Mouse (Mus musculus) left cerebral cortex, postnatal 36 days (tissue): ENCODE results near the gene Galns. TPM values are rescaled to one million over a fixed set of nuclear protein-coding genes. Genes with fewer than 3 reads are reported as not detected.

Source experiments
- DNase-seq, 2 experiments: peaks; one replicate each; pipeline ENCODE4 v3.0.0; 2021 to 2022; ENCODE audit warnings: low spot score in 2 of 2, mixed read lengths in 1 of 2
- intact Hi-C: fragments of 180-260 bp; cut with DNase I; formaldehyde crosslinking; loops from one replicate; pipeline ENCODE4 v1.15.1; 2025
- total RNA-seq, 2 experiments: library from RNA; stranded (reverse); gene quantifications; 2 replicates each; pipeline ENCODE4 v1.2.3; 2021

The Galns gene
- total RNA-seq, 2 experiments from 2014 or later: 8.8 to 9.2 TPM

DNA sequence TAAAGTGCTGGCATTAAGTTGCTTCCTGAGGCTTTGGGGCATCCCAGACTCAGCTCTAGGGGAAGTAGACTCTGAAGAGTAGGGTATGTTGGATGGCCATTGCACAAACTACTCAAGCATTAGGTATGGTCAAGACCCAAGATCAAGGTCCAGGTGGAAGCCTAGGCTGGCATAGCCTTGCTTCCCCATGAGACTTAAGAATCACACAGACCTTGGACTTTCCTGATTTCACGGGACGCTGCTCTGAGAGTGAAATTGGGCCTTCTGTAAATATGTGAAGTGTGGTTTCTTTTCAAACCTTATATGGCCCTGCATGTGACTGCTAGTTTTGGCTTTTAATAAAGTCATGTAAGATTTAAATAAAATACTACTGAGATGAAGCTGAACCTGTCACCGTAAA is 38.5 kb downstream of the Galns start:
- intact Hi-C loops: no loop called here
- DNase-seq: no peak

DNA sequence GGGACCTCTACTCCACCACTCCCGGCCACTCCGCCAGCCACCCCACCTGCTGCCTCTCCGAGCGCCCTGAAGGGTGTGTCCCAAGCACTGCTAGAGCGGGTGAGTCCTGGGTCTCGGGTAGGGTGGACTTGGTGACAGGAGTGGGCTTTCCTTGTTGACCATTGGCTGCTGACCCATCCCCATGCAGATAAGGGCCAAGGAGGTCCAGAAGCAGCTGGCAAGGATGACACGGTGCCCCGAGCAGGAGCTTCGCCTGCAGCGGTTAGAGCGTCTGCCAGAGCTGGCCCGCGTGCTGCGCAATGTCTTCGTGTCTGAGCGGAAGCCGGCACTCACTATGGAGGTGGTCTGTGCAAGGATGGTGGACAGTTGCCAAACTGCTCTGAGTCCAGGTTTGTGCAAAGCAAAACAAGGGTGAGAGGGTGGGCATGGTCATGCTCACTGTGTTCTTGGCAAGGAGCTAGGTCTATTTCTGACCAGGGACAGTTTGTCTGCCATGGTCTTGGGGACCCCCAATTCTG is 39.5 kb downstream of the Galns start:
- intact Hi-C loops: no loop called here
- no peak for DNase-seq

DNA sequence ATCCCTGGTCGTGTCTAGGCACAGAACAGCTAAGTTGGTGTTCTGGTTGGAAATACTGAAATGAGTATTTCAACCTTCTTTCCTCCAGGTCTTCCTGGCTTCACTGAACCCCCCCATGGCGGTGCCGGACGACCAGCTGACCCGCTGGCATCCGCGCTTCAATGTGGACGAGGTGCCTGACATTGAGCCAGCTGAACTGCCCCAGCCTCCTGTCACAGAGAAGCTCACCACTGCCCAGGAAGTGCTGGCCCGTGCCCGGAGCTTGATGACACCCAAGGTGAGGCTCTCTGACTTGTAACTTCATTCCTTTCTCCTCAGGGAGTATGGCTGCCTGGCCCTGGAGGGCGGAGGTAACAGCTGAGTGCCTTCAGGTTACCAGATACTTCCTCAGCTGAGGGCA is 40.1 kb downstream of the Galns start:
- intact Hi-C loops: no loop called here
- DNase-seq: no peak

DNA sequence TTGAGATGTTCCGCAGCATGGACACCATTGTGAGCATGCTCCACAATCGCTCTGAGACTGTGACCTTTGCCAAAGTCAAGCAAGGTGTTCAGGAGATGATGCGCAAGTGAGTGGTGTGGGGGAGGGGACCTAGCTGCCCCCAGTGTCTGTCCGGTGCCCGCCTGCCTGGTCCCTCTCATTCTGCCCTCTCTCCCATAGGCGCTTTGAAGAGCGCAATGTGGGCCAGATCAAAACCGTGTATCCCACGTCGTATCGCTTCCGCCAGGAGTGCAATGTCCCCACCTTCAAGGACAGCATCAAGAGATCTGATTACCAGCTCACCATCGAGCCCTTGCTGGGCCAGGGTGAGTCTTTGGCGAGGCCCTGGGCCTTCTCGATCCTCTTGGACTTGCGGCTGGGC is 41.3 kb downstream of the Galns start:
- DNase-seq: no peak
- intact Hi-C loops: no loop called here

DNA sequence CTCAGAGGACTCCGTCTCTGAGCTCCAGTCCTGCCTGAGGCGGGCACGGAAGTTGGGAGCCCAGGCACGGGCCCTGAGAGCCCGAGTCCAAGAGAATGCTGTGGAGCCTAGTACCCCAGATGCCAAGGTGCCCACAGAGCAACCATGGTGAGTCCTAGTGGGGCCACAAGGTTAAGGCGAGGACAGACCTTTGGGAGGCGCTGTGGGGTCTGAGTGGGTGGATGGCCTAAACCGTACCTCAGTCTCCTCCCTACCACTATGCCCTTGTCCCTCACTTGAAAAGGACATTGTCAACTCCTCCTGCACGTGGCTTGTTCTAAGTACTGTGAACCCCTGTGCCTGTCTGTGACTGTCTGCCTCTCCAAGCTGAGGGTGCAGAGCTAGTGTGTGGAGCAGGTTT is 41.9 kb downstream of the Galns start:
- intact Hi-C loops: no loop called here

DNA sequence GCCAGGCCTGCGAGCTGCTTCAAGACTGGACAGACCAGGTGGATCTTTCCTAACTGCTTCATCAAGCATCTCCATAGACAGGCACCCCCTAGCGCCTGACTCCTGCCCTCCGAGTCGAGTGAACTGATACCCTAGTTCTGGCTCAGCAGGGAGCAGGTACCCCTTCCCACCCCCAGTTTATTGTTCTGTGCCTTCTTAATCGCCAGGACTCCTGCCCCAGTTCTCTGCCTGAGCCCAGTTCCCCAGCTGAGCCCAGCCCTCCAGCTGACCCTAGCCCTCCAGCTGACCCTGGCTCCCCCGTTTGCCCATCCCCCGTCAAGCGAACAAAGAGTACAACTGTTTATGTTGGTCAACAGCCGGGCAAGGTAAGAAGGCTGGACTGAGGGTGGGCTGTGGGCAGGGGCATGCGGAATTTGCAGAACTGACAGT is 42.4 kb downstream of the Galns start:
- intact Hi-C loops: no loop called here
- DNase-seq: no peak

More for the DNA sequence above, 41.9 kb downstream of the Galns start:
- DNase-seq: no peak

DNA sequence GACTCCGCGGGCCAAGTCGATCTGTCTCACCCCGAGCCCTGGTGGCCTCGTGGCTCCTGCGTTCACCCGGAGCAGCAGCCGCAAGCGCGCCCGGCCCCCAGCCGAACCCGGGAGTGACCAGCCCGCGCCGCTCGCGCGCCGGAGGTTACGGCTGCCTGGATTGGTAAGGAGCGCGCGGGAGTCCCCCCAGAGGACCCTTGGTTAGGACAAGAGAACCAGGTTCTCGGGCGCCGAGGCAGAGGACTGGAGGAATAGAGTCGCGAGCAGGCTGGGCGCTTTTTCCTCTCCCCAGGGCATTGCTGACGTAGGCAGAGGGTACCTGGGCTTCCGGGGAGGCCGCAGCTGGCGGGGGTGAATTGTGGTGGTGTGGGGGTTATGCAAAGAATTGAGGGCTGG is 43.2 kb downstream of the Galns start:
- no peak for DNase-seq
- intact Hi-C loops: no loop called here

DNA sequence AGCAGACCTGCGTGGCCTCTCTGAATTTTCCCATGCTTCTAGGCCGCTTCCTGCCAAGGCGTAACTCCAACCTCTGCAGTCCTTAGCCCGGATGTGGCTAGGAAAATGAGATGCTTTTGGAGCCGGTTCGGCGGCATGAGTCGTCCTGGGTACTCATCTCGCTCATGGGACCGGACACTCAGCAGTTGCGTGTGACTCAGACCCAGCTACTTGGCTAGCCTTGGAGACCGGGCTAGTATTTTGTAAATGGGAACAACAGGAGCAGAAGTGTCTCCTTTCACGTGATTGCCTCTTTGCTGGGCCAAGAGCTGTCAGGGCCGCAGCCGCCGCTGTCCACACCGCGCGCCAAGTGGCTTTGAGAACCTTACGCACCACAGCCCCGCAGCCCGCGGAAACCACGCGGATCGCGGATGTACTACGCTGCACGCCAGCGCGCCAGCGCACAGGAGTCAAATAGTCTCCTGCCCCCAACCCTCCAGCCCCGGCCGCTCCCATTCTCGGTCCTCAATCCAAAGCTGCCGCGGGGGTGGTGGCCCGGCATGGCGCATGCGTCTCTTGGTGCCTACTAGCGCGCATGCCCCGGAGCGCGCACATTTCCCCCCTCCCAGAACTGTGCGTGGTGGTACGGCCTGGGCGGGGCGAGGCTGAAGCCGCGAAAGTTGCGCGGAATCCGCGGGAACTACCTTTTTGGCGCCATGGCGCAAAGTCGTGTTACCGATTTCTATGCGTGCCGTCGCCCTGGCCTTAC is 43.7 kb downstream of the Galns start, which contains the start of gene Cdt1:
TSS of gene Cdt1 (plus strand) at position 655 of the 748 bp plus-strand sequence.
- intact Hi-C loops: no loop called here
- DNase-seq: peak; percentile 94 to 96

DNA sequence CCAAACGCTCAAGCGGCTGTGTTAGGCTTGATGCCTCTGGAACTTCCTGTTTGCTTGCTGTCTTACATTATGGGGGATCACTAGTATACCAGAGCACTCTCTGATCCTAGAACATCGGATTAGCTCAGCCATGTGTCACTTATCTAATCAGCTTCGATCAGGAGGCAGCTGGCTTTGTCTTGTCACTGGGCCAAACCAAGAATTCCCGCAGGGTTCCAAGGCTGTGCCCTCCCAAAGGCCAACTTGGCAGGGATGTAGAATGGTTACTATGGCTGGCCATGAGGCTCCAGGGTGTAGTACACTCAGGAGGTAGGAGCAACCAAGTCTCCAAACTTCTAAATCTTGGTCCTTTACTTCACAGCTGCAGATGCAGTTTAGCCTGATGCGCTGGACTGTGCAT is 44.5 kb downstream of the Galns start:
- intact Hi-C loops: no loop called here
- DNase-seq: no peak

DNA sequence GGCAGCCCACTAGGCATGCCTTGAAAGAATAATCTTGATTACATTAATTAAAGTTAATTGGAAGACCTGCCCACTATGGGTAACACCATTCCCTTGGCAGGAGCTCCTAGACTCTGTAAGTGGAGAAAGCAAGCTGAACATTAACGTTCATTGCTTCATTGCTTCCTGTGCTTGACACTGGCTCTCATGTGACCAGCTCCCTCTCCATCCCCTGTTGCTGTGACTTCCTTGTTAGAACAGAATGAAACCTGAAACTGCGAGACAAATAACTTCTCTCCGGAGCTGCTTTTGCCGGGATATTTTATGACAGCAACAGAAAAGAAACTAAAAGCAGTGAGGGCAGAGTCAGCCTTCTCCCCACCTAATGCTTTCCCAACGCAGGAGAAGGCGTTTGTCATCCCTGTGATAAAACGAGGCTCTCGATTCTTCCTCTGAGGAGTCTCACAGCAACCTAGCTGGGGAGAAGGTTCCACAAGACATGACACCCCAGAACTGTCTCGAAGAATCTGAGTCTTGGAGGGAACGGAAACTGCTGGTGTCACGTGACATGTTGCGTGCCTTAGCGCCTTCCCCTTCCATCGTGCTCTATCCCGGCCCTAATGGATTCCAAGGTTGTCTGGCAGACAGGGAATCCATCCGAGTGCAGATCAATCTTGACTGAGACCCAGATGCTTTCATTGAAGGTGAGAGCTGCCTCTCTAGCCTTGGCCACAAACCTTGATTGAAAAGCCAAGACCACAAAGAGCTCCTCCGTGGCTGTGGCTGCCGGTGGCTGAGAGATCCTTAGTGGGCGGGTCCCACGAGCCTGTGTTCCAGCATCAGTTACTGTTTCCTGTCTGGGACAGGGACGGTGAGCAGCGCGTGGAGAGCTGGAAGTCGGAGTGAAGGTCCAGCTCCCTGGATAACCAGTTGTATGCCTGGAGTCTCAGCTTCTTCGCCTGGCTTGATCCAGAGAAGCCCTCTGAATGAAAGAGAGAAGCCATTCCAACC is 46.6 kb downstream of the Galns start:
- DNase-seq: no peak
- intact Hi-C loops: no loop called here

DNA sequence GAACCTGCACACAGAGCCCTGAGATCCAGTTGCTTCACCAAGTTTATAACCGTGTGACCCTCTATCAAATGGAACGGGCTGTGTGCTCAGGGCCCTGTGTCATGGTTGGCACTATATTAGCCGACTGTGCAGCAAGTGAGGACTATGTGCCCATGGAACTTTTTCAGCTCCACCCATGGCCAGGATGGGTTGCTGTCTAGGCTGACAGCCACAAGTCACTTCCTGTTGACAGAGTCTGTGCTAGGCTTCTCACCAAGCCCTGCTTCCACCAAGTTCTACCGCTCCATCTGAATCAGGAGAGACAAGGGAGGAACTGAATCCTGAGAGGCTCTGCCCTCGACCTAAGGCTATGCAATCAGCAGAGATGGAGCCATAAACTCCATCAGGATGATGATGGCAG is 50.1 kb downstream of the Galns start:
- intact Hi-C loops: no loop called here
- no peak for DNase-seq

DNA sequence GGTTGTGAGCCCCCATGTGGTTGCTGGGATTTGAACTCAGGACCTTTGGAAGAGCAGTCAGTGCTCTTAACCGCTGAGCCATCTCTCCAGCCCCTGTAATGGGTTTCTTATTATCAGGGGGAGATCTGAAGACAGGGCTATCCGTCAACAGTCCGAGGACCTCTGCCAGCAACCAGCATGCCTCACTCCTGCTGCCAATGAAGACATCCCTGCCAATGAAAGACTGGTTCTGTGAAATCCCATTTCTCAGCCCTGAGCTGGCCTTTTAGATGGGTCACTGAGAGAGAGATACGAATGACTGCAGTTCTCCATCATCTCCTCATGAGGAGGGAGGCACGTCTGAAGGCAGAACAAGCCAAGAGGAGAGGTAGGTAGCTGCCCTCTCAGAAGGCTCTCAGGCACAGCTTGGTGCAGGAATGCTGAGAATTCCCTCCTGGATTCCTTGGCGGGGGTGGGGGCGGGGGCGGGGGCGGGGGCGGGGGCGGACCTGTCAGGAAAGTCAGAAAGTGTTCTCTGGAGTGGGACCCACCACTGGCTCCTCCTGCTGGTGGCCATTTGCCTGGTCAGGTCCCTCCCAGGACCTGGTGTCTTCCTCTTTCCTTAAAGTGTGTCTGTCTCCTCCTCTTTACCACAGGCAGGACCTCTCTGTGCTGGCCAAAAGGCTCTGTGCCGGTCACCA is 52.5 kb downstream of the Galns start:
- no peak for DNase-seq
- intact Hi-C loops: no loop called here

DNA sequence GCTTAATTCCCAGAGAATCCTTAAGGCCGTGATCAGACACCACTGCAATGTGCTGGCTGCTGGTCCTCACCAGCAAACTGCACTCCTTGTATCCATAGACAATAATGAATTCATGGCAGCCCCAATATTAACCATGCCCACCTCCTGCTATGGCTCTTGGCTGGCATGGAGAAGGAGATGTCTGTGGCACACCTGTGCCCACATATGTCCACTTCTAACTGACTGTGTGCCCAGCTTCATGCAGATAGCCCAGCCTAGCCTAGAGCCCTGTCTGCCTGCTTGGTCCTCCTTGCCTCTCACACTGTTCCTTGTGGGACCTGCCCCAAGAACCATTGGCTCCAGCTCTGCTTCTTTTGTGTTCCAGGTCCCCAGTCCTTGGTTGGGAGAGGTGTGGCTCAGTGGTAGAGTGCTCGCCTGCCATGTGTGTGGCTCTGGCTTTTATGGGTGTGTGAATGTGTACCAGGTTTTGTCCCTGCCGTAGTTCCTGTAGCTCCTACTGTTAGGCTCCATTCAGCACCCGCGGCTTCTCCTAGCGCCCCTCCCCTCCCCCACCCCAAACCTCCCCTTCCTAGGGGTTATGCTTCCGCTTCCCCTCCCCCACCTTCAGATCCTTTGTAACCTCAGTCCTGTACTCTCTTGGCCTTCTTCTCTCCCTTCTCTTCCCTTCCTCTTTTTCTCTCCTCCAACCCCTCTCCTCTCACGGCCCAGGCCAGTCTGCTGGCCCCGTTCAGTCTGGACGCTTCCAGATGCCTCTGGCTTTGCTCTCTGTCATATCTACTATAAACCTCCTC is 53.8 kb downstream of the Galns start:
- DNase-seq: peak in 1 of 2 experiments; percentile 1
- intact Hi-C loops: no loop called here

DNA sequence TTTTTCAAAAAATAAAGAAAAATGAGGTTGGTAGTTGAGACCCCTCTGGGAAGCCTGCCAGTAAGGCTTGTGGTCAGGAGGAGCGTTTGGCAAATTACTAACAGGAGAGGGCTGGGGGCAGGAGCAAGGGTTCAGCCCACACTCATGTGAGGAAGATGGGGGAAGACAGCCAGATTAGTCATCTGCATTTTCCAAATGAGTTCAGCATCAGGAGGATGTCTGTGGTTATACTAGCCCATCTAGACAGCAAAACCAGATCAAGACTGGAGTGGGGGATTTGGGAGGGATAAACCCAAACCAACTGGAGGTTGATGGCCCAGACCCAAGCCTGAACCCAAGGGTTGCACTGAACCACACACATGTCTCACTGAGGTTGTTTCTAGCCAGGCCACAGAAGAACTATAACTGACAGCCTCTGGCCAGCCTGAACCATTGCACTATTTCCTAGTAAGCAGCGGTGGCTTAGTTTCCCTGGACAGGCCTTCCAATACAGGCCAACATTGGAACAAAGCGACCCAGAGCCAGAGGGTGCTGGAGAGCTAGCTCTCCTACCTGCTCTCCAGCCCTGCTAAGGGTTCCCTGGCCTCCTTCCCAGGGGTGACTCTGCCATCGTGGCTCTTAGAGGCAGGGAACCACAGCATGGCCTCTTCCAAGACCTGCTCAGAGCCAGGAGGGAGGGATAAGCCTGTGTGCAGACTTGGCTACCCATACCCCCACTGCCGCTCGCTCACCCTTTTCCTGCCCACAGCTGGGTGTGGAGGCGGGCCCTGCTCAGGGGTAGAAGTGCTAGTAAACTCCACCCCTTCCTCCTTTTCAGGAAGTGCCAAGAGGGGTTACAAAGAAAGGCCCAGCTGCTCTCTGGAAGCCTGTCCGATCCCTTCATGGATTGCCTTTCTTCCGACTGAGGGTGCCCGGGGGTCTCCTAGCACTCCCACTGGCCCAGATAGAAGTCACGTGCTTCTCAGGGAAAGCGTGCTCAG is 54.9 kb downstream of the Galns start:
- DNase-seq: peak in 1 of 2 experiments; percentile 6
- intact Hi-C loops: no loop called here

DNA sequence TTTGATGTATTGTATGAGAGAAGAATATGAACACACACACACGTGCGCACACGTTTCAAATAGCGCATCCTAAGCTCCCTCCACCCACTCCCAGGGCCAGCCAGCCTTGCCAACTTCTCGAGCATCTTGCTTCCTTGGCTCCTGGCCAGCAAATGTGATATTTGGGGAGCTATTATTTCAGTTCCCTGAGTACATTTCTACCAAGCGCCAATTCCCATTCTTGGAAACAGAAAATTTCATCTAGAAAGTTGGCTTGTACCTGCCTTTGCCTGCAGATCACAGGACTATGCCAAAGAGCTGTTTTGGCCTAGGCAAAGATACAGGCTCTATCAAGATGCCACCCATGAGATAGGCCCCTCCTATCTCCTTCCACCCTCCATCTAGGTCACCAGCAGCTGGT is 56.5 kb downstream of the Galns start:
- intact Hi-C loops: no loop called here
- peak; percentile 61 to 65 for DNase-seq

DNA sequence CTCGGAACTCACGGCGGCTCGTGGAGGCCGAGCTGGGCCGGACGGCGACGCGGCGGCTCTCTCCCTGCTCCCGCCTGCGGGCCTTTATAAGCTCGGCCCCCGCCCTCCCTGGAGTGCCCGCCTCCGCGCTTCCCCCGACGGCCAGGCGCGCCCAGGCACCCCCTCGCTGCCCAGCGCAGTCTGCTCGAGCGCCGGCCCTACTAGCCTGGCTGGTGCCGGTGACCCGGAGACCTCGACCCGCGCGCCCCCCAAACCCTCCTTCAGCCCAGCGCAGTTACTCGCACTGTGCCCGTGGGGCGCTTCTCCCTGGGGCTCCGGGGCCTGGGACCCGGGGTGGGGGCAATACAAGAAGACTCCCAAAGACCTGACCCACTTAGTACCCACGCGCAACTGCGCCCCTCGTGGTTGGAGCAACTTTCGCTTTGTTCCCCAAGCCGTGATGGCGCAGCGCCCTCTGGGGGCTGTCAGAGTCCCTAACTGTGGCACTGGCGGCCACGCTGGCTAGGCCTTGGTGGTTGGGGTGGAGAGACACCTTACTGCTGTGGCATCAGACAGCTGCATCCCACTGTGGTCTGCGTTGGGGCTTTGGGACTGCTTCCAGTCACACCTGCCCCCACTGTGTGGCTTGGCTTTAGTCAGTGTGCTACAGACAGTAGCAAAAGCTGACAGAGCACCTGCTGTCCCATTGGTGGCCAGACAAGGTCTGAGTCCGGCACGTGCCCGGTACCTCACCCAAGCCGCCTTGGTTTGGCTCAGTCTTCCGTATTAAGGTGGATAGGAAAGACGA is 59.8 kb downstream of the Galns start, which contains the start of gene Piezo1:
TSS of gene Piezo1 (minus strand) at position 65 of the 787 bp plus-strand sequence.
- intact Hi-C loops: loop anchor here (1.0 kb wide), 1 partner anchor 50 kb away; no protein-coding TSS in a partner anchor

DNA sequence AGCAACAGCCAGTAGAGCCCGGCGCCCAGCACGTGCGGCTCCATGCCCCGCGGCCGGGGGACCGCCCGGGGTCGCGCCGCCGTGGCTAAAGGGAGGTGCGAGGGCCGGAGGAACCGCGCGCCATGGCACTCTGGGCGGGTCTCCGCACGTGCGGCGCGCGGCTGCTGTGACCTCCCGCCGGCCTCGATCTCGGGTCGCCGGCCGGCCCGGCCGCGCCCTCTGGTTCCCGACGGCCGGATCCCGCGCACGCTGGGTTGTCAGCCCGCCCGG is 60.3 kb downstream of the Galns start:
- intact Hi-C loops: loop anchor here (1.0 kb wide), 1 partner anchor 50 kb away; no protein-coding TSS in a partner anchor
- DNase-seq: no peak

More for the DNA sequence above, 59.8 kb downstream of the Galns start, which contains the start of gene Piezo1:
- peak; percentile 79 to 84 for DNase-seq
